Mouse (Mus musculus) cerebellum, adult (tissue): ENCODE results near the gene Hamp.
"Not testable (repeated sequence)": the region's sequence is repeated elsewhere in the genome, so short reads cannot be mapped to it uniquely, and the experiment has no call there.

Source experiments
- ATAC-seq: cut with Nextera tagmentation; 2 replicates; pipeline ENCODE4 v1.9.2; 2017; ENCODE audit warnings: mild to moderate bottlenecking, moderate library complexity, mixed read lengths; ENCODE audit not compliant: insufficient number of reproducible peaks, low FRiP score, low TSS enrichment

The Hamp gene

DNA sequence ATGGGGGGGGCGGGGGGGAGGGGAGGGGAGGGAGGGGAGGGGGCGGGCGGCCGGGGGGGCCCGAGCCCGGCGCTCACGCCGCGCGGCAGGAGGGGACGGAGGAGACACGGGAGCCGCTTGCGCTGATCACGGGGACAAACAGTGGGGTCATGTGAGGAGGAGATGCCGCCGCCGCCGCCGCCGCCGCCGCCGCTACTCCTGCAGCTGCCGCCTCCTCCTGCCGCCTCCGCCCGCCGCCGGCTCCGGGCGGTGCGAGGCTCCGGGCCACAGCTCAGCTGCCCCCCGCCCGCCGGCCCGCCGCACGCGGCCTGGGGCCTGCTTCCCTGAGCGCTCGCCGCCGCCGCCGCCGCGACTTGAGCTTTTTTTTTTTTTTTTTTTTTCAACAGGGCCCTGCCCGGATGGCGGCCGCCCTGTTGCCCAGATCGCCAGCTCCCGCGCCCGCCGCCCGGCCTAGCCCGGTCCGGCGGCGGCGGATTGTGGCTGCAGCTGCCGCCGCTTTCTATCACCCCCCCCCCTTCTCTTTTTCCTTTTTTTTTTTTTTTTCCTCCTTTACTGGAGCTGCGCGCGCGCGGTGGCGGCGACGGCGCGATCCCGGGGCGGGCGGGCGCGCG lies 13.0 kb upstream of the Hamp start, which contains the start of gene Usf2:
Gene Usf2 (minus strand): TSS at position 48 of the 611 bp plus-strand sequence.
- peak; percentile 45; the same call in 1 of the 2 replicates for ATAC-seq

DNA sequence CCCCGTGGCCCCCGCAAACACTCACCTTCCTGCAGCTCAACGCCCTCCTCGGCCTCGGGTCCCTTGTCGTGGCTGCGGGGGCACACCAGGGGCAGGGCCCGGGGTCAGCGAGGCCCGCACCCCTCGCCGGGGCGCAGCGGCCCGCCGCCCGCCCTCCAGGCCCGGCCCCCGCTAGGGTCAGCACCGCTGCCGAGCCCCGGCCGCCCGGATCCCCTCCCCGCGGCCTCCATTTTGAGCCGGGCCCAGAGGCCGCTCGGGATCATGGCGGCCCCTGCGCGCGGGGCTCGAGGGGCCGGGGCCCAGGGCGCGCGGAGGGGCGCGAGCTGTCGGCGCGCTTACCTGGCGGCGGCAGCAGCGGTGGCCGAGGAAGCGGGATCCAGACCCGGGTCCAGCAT lies 12.5 kb upstream of the Hamp start:
- ATAC-seq, result peak; percentile 10; the same call in 1 of the 2 replicates

DNA sequence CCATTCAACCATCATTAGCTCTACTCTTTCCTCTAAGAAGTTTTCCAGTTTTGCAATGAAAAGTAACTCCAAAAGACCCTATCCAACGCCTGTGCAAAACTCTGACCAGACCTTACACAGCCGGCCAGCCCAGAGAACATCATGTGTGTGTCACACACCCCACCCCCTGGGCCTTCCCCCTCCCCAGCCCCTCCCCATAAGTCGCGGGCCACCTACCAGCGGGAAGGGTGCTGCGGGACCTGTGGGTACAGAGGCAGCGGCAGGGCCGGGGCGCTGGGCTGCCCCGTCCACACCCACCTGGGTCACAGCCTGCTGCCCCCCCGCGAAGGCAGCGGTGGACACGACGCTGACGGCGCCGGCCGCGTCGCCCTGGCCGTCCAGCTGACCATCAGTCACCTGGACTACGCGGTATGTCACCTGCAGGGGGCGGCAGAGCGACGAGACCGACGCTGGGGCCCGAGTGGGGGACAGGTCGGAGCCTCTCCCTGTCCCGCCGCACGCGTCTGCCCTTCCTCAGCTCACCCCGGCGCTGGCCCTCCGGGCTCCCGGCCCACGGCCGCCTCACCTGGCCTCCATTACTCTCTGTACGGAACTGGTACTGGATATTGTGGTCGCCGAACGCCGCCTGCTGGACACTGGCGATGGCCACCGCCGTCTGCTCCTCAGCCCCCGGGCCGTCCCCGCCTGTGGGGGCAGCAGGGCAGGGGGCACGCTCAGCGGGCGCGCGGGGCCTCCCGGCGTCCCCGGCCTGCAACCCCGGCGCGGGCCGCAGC lies 11.9 kb upstream of the Hamp start:
- peak; percentile 72 for ATAC-seq

DNA sequence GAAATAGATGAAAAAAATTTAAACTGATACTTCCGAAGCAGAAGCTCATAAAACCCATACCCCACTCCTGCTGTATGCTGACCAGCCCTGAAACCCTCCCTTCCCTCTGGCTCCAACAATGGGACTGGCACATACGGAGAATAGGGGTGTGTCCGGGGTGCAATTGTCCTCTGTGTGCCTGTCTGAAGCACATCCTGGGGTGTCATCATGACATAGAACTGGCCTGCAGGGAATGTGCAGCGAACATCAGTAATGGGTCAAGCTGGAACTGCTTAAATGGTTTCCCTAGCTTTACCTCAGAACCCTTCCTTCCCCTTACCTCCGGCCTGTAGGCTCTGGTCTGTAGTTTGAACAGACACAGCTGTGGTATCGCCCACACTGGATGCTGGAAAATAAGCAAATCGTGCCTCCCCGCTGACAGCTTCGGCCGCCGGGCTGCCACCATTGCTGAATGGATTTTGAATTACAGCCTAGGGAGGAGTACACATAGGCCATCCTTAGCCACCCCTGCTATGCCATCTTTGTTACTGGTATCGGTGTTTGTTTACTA lies 11.2 kb upstream of the Hamp start:
- no peak for ATAC-seq

DNA sequence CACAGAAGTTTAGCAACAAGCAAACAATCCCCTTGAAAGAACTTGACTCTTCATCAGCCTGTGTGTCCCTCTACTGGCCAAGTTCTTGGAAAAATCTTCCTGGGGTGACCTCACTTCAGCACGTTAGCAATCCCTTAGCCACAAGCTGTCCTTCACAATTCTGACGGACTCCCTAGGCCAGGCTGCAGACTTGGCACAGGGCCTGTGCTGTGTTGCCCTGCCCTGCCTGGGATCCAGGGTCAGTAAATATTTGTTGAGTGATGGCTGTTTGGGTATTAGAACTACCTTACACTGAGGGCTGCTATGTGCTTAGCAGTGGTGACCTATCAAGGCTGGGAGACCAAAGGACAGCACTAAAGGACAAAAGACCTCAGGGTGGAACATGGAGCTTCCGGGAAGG lies 10.2 kb upstream of the Hamp start:
- no peak for ATAC-seq

DNA sequence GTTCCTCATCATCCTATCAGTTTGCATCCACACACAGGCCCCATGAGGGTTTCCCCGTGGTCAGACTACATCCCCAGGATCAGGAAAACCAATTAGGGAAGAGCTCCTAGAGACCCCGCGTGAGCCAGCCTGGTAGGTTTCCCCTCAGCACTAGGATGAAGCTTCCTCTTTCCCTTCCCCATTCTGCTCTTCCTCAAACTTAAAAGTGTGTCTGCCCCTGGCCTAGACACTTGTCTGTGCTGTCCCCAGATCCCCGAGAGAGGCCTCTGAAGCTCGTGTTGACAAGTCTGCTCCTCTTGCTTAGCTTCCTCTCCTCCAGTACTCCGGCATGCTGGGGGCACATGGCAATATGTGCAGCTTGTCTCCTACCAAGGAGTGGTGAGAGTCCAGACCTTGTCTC lies 9.6 kb upstream of the Hamp start:
- ATAC-seq, result no peak

DNA sequence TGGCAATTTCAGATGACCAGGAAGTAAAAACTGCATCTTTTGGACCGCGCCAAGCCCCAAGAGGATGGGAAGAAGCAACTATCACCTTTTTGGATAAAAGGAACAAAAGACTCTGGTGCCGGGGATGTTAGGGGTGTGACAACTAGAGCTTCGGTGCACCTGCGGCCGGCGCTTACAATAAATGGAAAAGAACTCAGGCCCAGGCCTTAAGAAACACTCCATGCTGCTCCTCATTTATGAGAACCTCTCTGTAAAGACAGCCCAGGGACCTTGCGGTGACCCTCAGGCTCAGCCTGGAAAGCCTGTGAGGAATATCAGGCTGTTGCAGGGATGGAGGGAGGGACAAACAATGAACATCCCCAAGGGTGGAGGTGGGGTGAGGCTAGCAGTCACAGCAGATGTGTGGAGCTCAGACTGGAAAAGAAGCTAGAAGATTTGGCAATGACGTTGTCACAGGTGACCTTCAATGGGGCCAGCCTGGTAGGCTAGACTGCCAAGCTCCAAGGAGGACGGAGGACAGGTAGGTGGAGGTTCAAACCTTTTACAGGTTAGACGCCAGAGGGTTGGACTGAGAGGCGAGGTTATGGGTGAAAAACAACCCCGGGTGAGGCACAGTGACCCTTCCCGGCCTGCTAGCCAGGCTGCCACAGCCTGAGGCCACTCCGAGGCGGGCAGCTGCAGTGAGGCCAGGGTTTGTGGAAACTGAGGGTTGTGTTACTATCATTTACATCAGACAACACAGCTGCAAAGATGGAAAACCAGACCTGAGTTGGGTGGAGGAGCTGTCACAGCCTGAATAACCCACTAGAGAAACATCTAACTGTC lies 8.8 kb upstream of the Hamp start:
- ATAC-seq, result no peak

DNA sequence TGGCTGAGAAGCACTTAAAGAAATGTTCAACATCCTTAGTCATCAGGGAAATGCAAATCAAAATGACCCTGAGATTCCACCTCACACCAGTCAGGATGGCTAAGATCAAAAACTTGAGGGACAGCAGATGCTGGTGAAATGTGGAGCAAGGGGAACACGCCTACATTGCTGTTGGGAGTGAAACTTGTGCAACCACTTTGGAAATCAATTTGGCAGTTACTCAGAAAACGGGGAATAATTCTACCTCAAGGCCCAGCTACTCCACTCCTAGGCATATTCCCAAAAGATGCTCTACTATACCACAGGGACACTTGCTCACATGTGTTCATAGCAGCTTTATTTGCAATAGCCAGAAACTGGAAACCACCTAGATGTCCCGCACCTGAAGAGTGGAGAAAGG lies 6.1 kb upstream of the Hamp start:
- ATAC-seq, result not testable (repeated sequence)

DNA sequence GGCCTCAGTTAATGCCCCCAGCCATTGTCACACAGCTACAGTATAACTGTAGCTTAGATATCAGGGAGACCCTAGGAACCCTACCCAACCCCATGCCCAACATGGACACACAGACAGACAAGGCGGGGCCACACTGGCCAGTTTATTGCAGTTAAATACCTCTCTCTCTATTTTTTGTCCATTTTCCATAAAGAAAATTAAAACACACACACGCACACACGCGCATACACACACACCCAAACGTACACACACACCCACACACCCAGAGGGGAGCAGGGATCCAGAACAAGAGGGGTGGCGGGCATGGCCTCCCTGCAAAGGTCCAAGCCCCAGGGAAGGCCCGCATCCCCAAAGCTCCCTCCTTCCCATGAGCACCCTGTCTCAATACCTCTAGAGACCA lies 2.0 kb upstream of the Hamp start:
- ATAC-seq, result no peak

DNA sequence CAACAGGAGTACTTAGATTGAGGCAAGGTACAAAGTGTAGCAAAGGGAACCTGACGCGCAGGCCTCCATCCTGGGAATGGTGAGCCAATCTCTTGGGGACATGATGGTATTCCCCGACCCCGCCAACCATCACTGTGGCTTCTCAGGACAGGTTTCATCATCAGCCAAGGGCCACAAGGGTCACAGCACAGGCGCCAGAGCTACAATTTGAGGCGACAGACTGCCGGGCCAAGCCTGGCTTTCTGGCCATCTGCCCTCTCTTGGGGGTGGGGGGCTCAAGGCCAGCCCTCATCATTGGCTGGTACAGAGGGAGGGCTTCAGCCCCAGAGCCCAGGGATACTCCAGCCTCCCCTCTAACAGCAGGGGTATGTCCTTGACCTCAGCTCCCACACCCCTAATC lies 1.6 kb upstream of the Hamp start:
- ATAC-seq, result not testable (repeated sequence)

DNA sequence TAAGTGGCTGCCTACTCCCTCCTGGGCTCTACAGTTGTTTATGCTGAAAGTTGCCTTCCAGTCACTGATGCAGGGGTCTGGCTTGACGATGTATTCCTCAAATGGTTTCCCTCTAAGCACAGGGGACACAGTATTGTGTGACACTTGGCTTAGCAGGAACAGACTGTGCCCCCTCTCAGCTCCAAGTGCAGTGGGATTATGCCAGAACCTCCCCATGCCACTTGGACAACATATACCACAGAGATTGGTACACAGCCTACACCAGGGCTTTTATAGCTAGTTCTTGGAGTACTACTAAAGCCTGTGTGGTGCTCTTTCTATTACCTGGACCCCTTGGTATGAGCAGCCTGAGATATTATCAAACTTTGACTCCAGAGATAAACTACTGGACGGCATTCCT lies 874 bp upstream of the Hamp start:
- ATAC-seq, result not testable (repeated sequence)

DNA sequence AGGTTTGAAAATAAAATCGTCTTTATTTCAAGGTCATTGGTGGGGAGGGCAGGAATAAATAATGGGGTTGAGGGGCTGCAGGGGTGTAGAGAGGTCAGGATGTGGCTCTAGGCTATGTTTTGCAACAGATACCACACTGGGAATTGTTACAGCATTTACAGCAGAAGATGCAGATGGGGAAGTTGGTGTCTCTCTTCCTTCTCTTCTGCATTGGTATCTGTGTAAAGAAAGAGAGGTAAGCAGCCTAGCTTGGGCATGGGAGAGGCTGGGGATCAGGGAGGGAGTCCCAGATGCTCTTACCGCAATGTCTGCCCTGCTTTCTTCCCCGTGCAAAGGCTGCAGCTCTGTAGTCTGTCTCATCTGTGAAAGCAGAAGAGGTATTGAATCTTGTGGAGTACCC lies 1.5 kb downstream of the Hamp start:
- ATAC-seq, result not testable (repeated sequence)

DNA sequence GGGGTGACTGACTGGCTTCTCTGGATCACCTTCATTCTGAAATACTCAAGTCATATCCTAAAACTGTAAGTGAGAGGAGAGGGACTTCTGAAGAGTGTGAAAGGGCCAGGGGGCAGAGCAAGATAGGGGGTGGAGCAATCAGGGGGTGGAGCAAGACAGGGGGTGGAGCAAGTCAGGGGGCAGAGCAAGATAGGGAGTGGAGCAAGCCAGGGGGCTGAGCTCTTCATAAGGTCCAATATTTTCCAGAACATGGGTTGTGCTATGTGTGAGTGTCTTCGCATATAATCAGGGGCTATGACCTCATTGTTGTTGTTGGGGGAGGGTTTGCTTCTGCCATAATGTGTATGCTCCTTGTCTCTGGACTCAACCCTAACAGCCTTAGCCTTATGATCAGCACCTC lies 3.8 kb downstream of the Hamp start:
- not testable (repeated sequence) for ATAC-seq

DNA sequence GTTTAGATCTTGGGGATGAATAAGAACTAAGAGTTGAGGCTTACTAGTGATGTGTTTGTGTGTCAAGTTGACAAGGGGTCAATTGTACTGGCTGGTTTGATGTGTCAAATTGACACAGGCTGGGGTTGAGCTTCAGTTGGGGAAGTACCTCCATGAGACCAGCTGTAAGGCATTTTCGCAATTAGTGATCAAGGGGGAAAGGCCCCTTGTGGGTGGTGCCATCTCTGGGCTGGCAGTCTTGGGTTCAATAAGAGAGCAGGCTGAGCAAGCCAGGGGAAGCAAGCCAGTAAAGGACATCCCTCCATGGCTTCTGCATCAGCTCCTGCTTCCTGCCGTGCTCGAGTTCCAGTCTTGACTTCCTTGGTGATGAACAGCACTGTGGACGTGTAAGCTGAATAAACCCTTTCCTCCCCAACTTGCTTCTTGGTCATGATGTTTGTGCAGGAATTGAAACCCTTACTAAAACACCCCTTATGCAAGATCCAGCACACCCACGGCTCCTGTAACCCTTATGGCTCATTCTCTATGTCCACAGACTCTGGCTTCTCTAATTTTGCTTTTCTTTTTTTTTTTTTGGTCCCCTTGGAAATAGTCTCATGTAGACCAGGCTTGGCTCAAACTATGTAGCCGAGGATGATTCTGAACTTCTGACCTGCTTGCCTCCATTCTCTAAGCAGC lies 8.3 kb downstream of the Hamp start:
- not testable (repeated sequence) for ATAC-seq

DNA sequence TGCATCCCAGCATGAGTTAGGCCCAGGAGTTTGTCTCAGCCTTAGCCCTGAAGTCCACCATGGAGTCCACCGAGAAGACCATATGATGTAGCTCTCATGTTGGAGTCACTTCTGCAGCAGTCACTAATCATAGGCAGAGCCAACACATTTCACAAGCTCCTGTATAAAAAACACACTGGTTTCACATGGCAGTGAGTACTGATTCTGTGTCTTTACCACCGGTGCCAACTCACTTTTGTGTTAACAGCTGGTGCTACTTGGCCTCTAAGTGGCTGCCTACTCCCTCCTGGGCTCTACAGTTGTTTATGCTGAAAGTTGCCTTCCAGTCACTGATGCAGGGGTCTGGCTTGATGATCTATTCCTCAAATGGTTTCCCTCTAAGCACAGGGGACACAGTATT lies 19.3 kb downstream of the Hamp start, which contains the start of gene Hamp2:
Gene Hamp2 (minus strand): TSS at position 101 of the 400 bp plus-strand sequence.
- not testable (repeated sequence) for ATAC-seq

DNA sequence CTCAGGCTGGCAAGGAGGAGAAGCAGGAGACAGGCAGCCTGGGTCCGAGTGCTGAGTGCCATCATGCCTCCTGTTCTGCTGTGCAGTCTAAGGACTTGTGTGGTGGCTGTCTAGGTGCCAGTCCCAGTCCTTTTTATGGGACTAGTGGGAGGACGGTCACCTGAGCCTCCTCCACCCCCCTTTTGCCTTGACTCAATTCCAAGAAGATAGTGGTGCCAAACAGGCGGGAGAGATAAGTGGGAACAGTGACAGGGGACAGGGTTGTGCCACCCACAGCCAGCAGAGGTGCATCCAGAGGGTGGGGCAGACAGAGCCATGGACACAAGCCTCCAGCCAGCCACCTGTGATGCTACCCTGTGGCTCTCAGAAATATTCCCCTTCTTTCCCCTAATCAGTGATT lies 19.8 kb downstream of the Hamp start:
- no peak for ATAC-seq

DNA sequence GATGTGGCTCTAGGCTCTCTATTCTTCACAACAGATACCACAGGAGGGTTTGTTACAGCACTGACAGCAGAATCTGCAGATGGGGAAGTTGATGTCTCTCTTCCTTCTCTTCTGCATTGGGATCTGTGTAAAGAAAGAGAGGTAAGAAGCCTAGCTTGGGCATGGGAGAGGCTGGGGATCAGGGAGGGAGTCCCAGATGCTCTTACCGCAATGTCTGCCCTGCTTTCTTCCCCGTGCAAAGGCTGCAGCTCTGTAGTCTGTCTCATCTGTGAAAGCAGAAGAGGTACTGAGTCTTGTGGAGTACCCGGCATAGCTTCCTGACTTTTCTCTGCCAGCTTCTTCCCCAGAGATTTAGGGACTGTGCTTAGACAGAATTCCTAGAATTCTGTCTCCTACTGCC lies 21.3 kb downstream of the Hamp start:
- ATAC-seq, result not testable (repeated sequence)

DNA sequence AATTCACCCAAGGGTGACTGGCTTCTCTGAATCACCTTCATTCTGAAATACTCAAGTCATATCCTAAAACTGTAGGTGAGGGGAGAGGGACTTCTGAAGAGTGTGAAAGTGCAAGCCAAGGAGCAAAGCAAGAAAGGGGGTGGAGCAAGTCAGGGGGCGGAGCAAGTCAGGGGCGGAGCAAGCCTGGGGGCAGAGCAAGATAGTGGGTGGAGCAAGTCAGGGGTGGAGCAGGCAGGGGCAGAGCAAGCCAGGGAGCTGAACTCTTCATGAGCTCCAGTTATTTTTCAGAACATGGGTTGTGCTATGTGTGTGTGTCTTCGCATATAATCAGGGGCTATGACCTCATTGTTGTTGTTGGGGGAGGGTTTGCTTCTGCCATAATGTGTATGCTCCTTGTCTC lies 23.6 kb downstream of the Hamp start:
- ATAC-seq, result no peak

DNA sequence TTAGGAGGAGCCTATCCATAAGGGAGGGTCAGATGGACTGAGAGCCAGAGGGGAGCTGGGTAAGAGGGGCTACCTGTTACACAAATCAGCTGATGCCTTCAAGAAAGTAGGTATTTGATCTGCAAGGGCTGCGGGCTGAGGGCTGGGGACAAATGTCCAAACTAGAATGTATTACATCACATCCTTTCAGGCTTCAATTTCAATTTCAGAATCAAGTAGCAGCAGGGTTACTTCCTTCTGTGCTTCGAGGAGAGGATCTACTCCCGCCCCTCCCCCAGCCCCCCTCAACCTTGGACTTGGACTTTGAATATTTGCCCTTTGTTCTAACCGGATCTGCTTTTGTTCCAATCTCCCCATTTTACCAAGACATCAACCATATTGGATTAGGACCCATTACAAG lies 26.6 kb downstream of the Hamp start:
- ATAC-seq, result no peak

DNA sequence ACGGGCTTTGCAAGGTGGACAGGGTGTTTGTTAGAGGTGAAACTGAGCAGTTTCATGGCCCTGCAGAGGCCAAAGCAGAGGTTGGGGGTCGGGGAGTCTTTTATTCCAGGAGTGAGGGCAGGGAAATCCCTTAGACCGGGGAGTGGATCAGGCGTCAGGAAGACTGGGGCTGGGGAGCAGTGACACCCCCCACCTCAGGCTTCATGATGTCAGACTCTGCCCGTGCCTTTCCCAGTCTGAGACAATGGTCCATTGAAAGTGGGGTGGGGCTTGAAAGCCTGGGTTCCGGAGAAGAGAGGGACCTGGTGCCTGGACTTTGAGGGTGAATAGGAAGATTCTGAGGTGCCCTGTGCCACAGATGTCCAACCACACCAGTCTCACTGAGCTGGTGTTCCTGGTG lies 27.1 kb downstream of the Hamp start:
- ATAC-seq, result no peak
